Mouse (Mus musculus) G1E-ER4 (cell line): ENCODE measurements around the gene Atrnl1. TPM values are rescaled to one million over a fixed set of nuclear protein-coding genes. Genes with fewer than 3 reads are reported as not detected.

ENCODE experiments used
- GATA1 ChIP-seq: IDR thresholded peaks from one replicate; pipeline ENCODE4 v1.8.0; 2012; ENCODE audit warnings: low read length, inconsistent platforms
- polyA plus RNA-seq: library from polyadenylated mRNA; stranded (reverse); fragments of >175 nt; gene quantifications from 2 replicates; pipeline ENCODE4 v1.2.3, GENCODE M21; 2012

The Atrnl1 gene
- polyA plus RNA-seq, 1 experiment = 0.65 TPM

DNA sequence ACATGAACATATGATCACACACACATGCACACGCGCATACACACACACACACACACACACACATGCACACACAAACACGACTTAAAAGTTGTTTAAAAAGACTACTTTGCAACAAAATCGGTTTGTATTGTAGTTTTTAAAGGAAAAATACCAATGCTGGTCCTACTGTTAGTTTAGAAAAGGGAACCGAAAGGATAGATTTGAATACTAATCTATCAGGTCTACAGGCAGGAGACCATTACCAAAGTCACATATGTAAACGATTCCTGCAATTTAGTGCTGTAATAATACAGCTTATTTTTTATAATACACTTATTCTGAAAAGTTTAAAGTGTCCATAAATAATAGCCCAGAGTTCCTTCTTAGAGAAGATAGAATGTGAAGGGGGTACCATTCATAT is 299.8 kb downstream of the Atrnl1 start:
- no peak for TF ChIP-seq GATA1

GRCm38 (mm10) chr19:57916325-57916724 is 305.5 kb downstream of the Atrnl1 start:
- no peak for TF ChIP-seq GATA1

GRCm38 (mm10) chr19:57922991-57923390 is 312.2 kb downstream of the Atrnl1 start:
- no peak for TF ChIP-seq GATA1

GRCm38 (mm10) chr19:57924856-57925255 is 314.0 kb downstream of the Atrnl1 start:
- TF ChIP-seq GATA1 = no peak

GRCm38 (mm10) chr19:57925681-57926080 is 314.8 kb downstream of the Atrnl1 start:
- TF ChIP-seq GATA1 = no peak

DNA sequence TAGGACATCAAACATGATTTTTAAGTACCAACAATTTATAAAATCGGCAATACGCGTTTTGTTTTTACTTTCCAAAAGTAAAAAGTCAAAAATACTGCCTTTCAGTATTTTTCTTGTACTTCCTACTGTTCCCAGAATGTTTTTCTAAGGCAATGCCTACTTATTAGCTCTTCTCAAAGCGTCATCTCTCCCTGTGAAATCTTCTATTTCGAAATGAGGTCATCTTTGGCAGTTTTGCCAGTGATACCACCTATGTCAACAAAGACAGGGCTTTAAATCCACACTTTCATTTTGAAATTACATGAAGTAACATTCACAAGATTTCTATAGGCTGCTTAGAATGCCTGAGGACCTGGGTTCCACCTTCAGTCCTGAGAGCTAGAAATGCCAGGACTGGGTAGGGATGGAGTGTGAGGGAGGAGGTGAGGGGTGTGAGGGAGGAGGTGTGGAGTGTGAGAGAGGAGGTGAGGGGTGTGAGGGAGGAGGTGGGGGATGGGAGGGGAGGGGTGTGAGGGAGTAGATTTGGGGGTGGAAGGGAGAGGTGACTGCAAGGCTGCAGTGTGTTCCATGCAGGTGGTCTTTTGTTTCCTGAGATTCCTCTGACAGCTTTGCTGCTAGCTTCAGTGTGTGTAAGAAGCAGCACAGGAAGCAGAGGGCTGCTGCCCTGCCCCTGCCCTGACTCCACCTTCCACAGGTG is 315.5 kb downstream of the Atrnl1 start:
- no peak for TF ChIP-seq GATA1

DNA sequence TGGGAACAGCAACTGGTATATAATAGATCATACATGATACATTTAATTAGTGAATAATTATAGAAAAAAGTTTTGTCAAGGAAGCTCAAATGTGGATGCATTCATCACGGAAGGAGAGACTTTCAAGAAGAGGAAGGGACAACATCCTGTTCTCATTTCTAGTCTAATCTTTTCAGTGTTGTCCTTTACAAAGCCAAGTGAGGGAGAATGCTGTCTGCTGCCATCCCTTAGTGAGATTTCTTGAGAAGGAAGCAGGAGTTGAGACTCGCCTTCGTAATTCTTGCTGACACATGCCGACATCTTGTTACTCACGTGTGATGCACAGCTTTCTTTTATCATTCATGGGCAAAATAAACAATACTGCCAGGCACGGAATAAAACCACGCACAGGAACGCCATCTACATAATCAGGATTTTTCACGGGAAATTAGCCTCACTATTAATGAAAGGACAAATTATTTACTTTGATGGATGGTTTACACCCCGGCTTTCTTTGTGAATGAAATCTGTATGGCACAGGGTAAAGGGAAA is 316.2 kb downstream of the Atrnl1 start:
- TF ChIP-seq GATA1 = no peak

GRCm38 (mm10) chr19:57927566-57928523 is 317.0 kb downstream of the Atrnl1 start:
- no peak for TF ChIP-seq GATA1

- TF ChIP-seq GATA1 = no peak
These were observed 320.8 kb downstream of the Atrnl1 start for GRCm38 (mm10) chr19:57931626-57932025.

GRCm38 (mm10) chr19:57936865-57937264 is 326.0 kb downstream of the Atrnl1 start:
- no peak for TF ChIP-seq GATA1

GRCm38 (mm10) chr19:57939166-57939565 is 328.3 kb downstream of the Atrnl1 start:
- no peak for TF ChIP-seq GATA1

- TF ChIP-seq GATA1 = no peak
These were observed 330.7 kb downstream of the Atrnl1 start for GRCm38 (mm10) chr19:57941529-57941928.

DNA sequence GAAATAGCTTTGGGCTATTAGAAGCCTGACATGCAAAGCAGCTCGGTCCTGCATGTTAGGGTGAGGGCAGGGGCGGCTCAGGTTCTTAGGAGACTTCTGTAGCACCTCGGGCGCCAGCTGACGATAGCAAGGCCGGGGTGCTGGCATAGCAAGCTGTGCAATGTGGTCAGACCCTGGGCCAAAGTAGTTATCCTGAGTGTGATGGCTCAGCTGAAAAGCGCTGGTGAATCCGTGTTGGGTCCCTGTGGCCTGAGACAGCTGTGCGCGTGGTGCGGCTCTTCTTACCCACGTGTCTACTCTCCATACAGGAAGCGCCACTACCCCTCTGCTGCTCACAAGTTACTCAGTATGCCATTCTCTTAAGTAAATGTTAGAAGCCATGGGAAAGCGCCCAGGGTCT is 331.4 kb downstream of the Atrnl1 start:
- no peak for TF ChIP-seq GATA1

DNA sequence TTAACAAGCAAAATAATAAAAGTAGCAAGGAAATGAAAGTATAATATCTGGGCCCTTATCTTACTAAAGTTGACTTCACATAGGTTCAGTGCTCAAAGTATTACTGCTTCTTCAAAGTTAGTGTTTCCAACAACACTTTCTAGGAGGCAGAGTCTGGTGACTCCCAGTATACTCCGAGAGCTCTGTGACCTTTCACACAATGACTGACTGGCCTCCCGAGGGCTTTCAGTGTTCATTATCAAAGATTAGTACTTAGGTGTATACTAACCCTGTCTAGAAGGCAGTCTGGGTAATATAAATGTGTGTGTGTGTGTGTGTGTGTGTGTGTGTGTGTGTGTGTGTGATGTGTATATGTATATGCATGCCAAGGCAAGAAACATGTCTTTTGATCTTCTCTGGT is 332.5 kb downstream of the Atrnl1 start:
- no peak for TF ChIP-seq GATA1

DNA sequence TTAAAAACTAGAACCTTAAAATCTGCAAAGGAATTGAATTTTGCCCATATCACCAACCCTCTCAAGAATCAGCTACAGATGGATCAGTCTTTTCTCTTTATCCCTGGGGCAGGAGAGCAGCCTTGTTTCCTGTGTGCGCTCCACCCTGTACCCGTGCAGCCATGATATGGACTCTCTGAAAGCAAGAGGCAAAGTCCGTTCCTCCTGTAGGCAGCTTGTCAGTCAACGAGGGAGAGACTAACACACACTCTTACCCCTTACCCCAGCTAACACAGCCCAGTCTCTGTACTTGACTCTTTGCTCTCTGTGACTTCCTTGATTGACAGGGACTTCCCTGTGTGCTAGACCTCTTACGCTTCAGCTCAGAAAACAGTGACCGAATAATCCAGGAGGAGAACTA is 333.8 kb downstream of the Atrnl1 start:
- no peak for TF ChIP-seq GATA1

- TF ChIP-seq GATA1 = no peak
These were observed 334.9 kb downstream of the Atrnl1 start for GRCm38 (mm10) chr19:57945626-57946250.

- TF ChIP-seq GATA1 = no peak
These were observed 337.7 kb downstream of the Atrnl1 start for GRCm38 (mm10) chr19:57948489-57948888.
